Mouse (Mus musculus) limb, embryonic 11.5 days (tissue): ENCODE data around the gene Eif4b. TPM values are rescaled to one million over a fixed set of nuclear protein-coding genes. Genes with fewer than 3 reads are reported as not detected.
A peak's percentile ranks its signal among the peaks of the same experiment; 100 is the strongest.

Experiments
- ATAC-seq: fragments of 200-750 bp; cut with Nextera tagmentation; 2 replicates; pipeline ENCODE4 v1.8.0; 2017; ENCODE audit warnings: low read depth; ENCODE audit not compliant: insufficient number of reproducible peaks, low FRiP score, low TSS enrichment
- DNase-seq: peaks from one replicate; pipeline ENCODE4 v3.0.0-alpha.2; 2015; ENCODE audit warnings: low spot score
- H3K27ac ChIP-seq: fragments of 300-500 bp; sonication (generic); replicated peaks from 2 replicates; pipeline ENCODE4 v1.5.1; 2014; ENCODE audit warnings: low read depth, mild to moderate bottlenecking, low read length
- H3K27me3 ChIP-seq: fragments of 300-500 bp; sonication (generic); 2 replicates; pipeline ENCODE4 v1.6.1; 2014; ENCODE audit warnings: mild to moderate bottlenecking, low read length, mixed read lengths; ENCODE audit not compliant: control insufficient read depth, insufficient read depth
- H3K36me3 ChIP-seq: fragments of 300-500 bp; sonication (generic); 2 replicates; pipeline ENCODE4 v1.6.1; 2014; ENCODE audit warnings: mild to moderate bottlenecking, low read length, moderate library complexity, mixed read lengths; ENCODE audit not compliant: control insufficient read depth, insufficient read depth
- H3K4me1 ChIP-seq: fragments of 300-500 bp; sonication (generic); 2 replicates; pipeline ENCODE4 v1.6.1; 2014; ENCODE audit warnings: low read length, mixed read lengths; ENCODE audit not compliant: control insufficient read depth, insufficient read depth
- H3K4me2 ChIP-seq: fragments of 300-500 bp; sonication (generic); 2 replicates; pipeline ENCODE4 v1.6.1; 2014; ENCODE audit warnings: low read depth, mild to moderate bottlenecking, moderate library complexity; ENCODE audit not compliant: severe bottlenecking
- H3K4me3 ChIP-seq: fragments of 300-500 bp; sonication (generic); 2 replicates; pipeline ENCODE4 v1.5.1; 2014; ENCODE audit warnings: low read depth, low read length
- H3K9ac ChIP-seq: fragments of 300-500 bp; sonication (generic); 2 replicates; pipeline ENCODE4 v1.6.1; 2014; ENCODE audit warnings: mild to moderate bottlenecking, low read length
- H3K9me3 ChIP-seq: fragments of 300-500 bp; sonication (generic); 2 replicates; pipeline ENCODE4 v1.6.1; 2016; ENCODE audit warnings: low read length; ENCODE audit not compliant: control insufficient read depth
- WGBS: fragments of 180-500 bp; shearing (Covaris S2); extraction: QIAGEN DNeasy Blood & Tissue Kit; methylation state at CpG from one replicate; pipeline ENCODE4 v1.1.7; 2014; 5-methylcytosine and 5-hydroxymethylcytosine counted together
- polyA plus RNA-seq: library from polyadenylated mRNA; unstranded; fragments of >200 nt; fragmentation: Nextera tagmentation; extraction: Ambion mirVana; gene quantifications from 2 replicates; pipeline ENCODE4 v1.2.1, GENCODE M21; 2014

Eif4b gene
- polyA plus RNA-seq, 1 experiment from 2014 or later: 131 TPM

DNA sequence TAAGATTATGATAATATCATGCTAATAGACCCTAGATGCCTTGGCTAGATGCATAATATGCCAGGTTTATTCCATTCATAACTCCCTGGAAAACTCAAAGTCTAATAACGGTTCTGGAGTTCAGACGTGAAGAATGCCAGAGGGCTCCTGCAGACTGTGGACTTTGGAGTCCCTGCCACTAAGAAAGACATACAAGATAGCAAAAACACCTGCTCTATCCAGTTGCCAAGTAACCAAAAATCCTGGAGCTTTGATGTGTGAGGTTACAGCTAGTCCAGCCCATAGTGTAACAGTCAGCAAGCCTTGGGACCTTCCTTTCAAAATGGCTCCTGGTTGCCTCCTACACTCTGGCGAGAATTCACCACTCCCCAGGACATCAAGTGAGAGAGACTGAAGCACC, 28.8 kb upstream of the Eif4b start:
- ATAC-seq (no peak), DNase-seq (no peak)
- H3K27ac ChIP-seq: no peak overlapping the region
- H3K36me3 ChIP-seq: no peaks in the 10 kb centered on the region
- no peaks in the 10 kb centered on the region for H3K27me3 ChIP-seq
- no peak overlapping the region for H3K9ac ChIP-seq
- H3K4me1 ChIP-seq: no peaks in the 10 kb centered on the region
- H3K4me3 ChIP-seq: no peak overlapping the region
- 86% methylated on average over 3 of the region's 3 CpGs for WGBS
- H3K4me2 ChIP-seq: no peak overlapping the region
- no peaks in the 10 kb centered on the region for H3K9me3 ChIP-seq

DNA sequence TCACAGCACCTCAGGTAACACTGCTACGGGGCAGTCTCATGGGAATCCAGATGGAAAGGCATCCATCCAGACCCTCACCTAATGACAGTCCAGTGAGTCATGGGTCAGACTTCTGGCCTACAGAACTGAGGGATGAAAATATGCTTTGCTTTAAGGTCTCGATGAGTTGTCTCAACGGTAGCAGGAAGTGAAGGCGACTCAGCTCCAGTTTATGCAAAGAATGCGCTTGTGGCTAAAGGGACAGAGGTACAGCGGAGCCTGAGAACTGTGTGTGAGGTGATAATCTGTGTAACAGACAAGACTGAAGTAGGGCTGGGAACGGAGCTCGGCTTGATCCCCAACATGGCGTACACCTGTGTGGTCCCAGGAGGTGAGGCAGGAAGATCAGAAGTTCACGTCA, 27.9 kb upstream of the Eif4b start:
- Histone ChIP-seq H3K4me3 (no peak overlapping the region), H3K4me2 (no peak overlapping the region), H3K27ac (no peak overlapping the region), H3K36me3 (no peaks in the 10 kb centered on the region), H3K27me3 (no peaks in the 10 kb centered on the region), H3K9me3 (no peaks in the 10 kb centered on the region), H3K4me1 (no peaks in the 10 kb centered on the region), H3K9ac (no peak overlapping the region)
- ATAC-seq: no peak
- WGBS: 90% methylated on average over 10 of the region's 10 CpGs
- DNase-seq: no peak

DNA sequence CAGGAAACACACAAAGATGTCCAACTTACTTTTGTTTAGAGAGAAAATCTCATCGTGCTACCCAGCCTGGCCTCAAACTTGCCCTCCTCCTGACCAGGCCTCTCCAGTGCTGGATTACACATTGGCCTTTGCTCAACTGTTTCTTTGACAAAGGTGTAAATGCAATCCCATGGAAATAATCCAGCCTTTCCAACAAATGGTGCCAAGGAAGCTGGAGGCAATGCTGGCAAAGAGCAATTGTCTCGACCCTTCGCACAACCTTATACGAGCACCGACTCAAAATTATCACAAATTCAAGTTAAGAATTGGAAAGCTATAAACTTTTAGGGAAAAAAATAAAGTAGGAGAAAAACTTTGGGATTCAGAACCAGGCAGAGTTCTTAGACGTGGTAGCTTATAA, 25.6 kb upstream of the Eif4b start:
- Histone ChIP-seq H3K9ac (no peak overlapping the region), H3K9me3 (no peaks in the 10 kb centered on the region), H3K36me3 (no peaks in the 10 kb centered on the region), H3K27ac (no peak overlapping the region), H3K4me2 (no peak overlapping the region), H3K4me1 (no peaks in the 10 kb centered on the region), H3K27me3 (no peaks in the 10 kb centered on the region), H3K4me3 (no peak overlapping the region)
- DNase-seq (no peak), ATAC-seq (no peak)
- WGBS: 85% methylated on average over 6 of the region's 6 CpGs

DNA sequence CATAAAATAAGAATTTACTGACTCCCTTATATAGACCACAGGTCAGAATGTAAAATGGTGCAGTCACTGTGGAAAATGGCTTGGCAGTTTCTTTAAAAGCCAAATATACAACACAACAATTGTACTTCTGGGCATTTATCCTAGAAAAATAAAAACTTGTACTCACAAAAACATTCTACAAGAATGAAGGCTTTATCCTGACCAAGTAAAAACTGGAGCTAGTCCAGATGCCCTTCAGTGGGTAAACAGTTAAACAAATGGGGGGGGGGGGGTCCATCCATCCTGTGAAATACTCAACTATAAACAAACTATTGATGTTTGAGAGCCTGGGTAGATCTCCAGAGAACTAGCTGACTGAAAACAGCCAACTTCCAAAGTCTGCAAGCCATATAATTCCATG, 23.7 kb upstream of the Eif4b start:
- H3K27ac ChIP-seq: no peak overlapping the region
- no peak for DNase-seq
- H3K36me3 ChIP-seq: no peaks in the 10 kb centered on the region
- no peaks in the 10 kb centered on the region for H3K9me3 ChIP-seq
- no peak for ATAC-seq
- H3K9ac ChIP-seq: no peak overlapping the region
- no peak overlapping the region for H3K4me2 ChIP-seq
- H3K4me1 ChIP-seq: no peaks in the 10 kb centered on the region
- H3K4me3 ChIP-seq: no peak overlapping the region
- no peaks in the 10 kb centered on the region for H3K27me3 ChIP-seq

DNA sequence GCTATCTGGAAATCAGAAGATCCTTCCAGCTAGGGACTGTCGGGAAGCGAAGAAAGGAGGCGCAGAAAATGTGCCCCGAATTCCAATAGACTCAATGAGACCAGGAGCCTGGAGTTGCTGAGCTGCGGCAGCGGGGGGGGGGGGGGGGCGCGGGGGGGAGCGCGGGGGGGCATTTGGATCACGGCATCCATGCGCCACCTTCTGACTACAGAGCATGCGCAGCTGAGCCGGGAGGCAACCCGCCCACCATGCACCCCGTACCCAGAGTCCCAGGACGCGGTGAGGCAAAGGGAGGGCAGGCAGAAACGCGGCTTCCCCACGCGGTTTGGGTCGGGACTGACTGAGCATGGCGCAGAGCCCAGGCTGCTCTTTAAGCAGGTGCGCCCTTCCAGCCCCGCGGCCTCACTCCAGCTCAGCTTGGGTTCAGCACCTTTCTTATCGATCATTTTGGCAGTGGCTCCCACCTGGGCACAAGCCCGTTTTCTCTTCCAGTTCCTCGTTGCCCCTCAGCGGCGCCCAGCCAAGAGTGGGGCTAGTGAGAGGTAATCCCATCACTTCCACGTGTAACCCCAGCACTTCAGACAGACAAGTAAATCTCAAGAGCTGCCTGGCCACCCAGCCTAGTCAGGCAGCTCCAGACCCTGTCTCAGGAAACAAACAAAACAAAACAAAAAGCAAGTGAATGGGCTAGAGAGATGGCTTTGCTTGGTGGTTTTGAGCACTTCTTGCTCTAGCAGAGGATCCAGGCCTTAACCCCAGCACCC, 21.5 kb upstream of the Eif4b start:
- peak; percentile 83 for DNase-seq
- 1% methylated on average over 29 of the region's 33 CpGs for WGBS
- no peak overlapping the region for H3K27ac ChIP-seq

DNA sequence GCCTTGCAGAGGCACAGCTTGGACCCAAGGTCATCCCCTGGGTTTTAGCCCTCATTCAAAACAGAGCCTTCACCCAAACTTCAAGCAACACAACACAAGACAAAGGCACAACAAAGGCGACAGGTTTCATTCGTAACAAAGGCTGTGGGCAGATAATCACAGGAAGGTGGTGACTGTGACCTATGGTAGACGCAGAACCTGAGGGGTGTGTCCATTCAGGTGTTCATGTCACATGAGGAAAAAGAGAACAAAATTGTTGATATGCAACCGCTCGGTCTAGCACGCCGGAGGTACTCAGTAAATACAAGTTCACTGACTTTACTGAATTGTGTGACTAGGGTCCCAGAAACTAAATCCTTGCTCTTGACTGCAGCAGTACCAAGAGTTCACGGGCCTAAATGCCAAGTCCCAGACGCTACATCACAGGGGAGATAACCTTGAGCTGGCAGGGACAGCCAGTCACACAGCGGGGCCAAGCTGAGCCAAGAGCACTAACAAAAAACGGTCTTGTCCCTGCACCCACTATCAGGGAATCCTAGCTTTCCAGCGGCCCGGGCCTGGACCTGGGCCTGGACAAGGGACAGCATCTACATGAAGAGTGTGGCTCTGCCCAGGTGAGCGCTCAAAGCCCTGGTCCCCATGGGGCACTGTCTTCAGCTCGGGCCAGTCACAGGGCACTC, 16.9 kb upstream of the Eif4b start:
- no peaks in the 10 kb centered on the region for H3K27me3 ChIP-seq
- no peaks in the 10 kb centered on the region for H3K4me1 ChIP-seq
- no peak overlapping the region for H3K27ac ChIP-seq
- H3K9me3 ChIP-seq: no peaks in the 10 kb centered on the region
- DNase-seq (no peak), ATAC-seq (no peak)
- H3K9ac ChIP-seq: no peak overlapping the region
- H3K4me2 ChIP-seq: no peak overlapping the region
- H3K36me3 ChIP-seq: no peaks in the 10 kb centered on the region
- WGBS: 89% methylated on average over 15 of the region's 15 CpGs
- no peak overlapping the region for H3K4me3 ChIP-seq

More for the DNA sequence above, 21.5 kb upstream of the Eif4b start:
- Histone ChIP-seq H3K4me1 (no peaks in the 10 kb centered on the region), H3K9ac (peak overlapping the region; percentile 72), H3K4me3 (peak overlapping the region; percentile 45), H3K9me3 (no peaks in the 10 kb centered on the region), H3K27me3 (no peaks in the 10 kb centered on the region), H3K36me3 (no peaks in the 10 kb centered on the region), H3K4me2 (peak overlapping the region; percentile 65)
- 0 out of 2 replicates have a peak, but pooled peaks have one; percentile 57 for ATAC-seq

DNA sequence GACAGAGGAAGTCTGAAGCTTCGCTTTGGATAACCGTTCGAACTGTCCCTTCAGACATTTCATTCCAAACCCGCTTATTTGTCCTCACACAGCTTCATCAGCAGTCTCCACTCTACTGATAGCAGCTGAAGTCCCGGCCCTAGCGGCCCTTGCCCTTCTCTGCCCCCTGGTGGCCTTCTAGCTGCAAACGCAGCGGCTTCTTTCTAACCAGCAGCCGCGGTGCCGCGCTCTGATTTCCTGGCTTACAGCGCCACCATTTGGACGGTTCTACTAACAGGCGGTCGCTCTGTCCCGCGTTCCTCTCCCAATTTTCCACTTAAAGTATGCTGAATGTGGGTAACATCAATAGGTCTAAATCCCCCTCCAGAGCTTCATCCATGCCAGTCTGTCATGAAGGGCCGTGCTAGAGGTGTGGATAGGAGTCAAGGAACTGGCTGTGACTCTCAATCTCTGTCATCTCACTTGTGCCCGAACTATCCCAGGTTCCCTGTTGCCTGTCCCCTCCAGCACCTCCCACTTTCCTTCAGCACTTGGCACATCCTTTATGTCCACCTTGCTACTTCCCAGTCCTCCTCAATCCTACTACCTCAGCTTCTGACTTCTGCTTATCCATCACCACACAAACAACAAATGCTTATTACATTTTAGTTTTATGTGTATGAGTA, 7.8 kb upstream of the Eif4b start:
- no peaks in the 10 kb centered on the region for H3K4me1 ChIP-seq
- no peaks in the 10 kb centered on the region for H3K9me3 ChIP-seq
- WGBS: 6% methylated on average over 20 of the region's 20 CpGs
- no peak overlapping the region for H3K9ac ChIP-seq
- no peaks in the 10 kb centered on the region for H3K27me3 ChIP-seq
- no peak overlapping the region for H3K4me2 ChIP-seq
- no peak overlapping the region for H3K27ac ChIP-seq
- DNase-seq (peak; percentile 97), ATAC-seq (peak; percentile 67; the same call in 1 of the 2 replicates)
- no peak overlapping the region for H3K4me3 ChIP-seq
- no peaks in the 10 kb centered on the region for H3K36me3 ChIP-seq

DNA sequence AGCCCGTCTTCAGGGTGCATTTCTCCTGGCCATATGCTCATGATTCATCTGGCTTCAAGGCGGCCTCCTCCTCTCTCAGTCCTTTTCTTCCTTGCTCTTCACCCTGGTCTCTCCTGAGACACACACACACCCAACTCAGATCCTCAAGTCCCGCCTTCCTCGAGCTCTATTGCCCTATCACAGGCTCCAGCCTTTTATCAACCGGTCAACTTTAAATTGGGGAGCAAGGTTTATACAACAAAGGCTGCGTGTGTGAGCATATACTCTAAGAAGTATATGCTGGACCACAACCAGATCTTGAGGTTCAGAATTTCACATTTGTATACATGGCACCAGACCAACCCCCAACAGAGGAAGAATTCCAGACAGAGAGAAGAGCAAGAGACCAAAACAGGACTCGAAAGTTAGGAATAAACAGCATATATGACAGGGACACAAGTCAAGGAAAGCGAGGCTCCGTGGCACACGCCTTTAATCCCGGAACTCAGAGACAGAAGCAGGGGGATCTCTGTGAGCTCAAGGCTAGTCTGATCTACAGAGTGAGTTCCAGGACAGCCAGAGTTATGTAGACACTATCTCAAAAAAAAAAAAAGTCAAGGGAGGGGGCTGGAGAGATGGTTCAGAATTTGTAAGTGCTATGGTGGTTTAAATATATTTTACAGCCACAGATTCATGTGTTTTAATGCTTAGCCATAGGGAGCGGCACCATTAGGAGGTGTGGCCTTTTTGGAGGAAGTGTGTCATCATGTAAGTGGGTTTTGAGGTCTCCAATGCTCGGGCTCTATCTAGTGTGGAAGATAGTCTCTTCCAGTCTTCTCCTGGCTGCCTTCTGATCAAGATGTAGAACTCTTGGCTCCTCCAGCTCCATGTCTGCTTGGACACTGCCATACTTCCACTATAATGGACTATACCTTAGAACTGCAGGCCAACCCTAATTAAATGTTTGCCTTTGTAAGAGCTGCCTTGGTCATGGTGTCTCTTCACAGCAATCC, 2.8 kb upstream of the Eif4b start:
- DNase-seq (no peak), ATAC-seq (no peak)
- Histone ChIP-seq H3K4me3 (no peak overlapping the region), H3K9me3 (no peaks in the 10 kb centered on the region), H3K27ac (no peak overlapping the region), H3K4me2 (no peak overlapping the region), H3K36me3 (no peaks in the 10 kb centered on the region), H3K27me3 (no peaks in the 10 kb centered on the region), H3K4me1 (peaks cover 9% of the 10 kb centered on the region), H3K9ac (no peak overlapping the region)
- WGBS: 73% methylated on average over 13 of the region's 13 CpGs
